Mouse (Mus musculus): ENCODE results near the gene Nrsn2.

- TF ChIP-seq CTCF (IDR thresholded peaks at IDR 0.05; ENCODE audit: low read depth, low read length) (no peak), GATA1 (IDR thresholded peaks at IDR 0.05; ENCODE audit: borderline replicate concordance, low read length) (no peak), TAL1 (conservative IDR thresholded peaks at IDR 0.05; ENCODE audit: low read depth, low read length) (no peak), POLR2AphosphoS5 (IDR thresholded peaks at IDR 0.05; ENCODE audit: insufficient replicate concordance, low read depth, low read length) (no peak)
Observed at GRCm38 (mm10) chr2:152412526-152413157, 36.2 kb upstream of the Nrsn2 start.
